Mouse (Mus musculus) liver, embryonic 11.5 days (tissue): Measurements from ENCODE around the gene Ep400. TPM values are rescaled to one million over a fixed set of nuclear protein-coding genes. Genes with fewer than 3 reads are reported as not detected.

Experiments
- ATAC-seq: fragments of 200-750 bp; cut with Nextera tagmentation; replicated peaks from 2 replicates; pipeline ENCODE4 v1.8.0; 2017; ENCODE audit warnings: moderate number of reproducible peaks, mild to moderate bottlenecking, moderate TSS enrichment, moderate library complexity; ENCODE audit not compliant: low FRiP score
- DNase-seq: peaks from one replicate; pipeline ENCODE4 v3.0.0-alpha.2; 2017; ENCODE audit warnings: low spot score
- H3K27ac ChIP-seq: fragments of 300-500 bp; sonication (generic); 2 replicates; pipeline ENCODE4 v1.5.1; 2014; ENCODE audit warnings: mild to moderate bottlenecking, low read depth, low read length, control low read depth
- H3K27me3 ChIP-seq: fragments of 300-500 bp; sonication (generic); replicated peaks from 2 replicates; pipeline ENCODE4 v1.6.1; 2014; ENCODE audit warnings: low read length, mixed read lengths; ENCODE audit not compliant: control insufficient read depth, insufficient read depth
- H3K36me3 ChIP-seq: fragments of 300-500 bp; sonication (generic); 2 replicates; pipeline ENCODE4 v1.6.1; 2014; ENCODE audit warnings: mild to moderate bottlenecking, low read length, moderate library complexity, mixed read lengths; ENCODE audit not compliant: control insufficient read depth, insufficient read depth
- H3K4me1 ChIP-seq: fragments of 300-500 bp; sonication (generic); replicated peaks from 2 replicates; pipeline ENCODE4 v1.6.1; 2014; ENCODE audit warnings: low read length, mixed read lengths; ENCODE audit not compliant: control insufficient read depth, insufficient read depth
- H3K4me2 ChIP-seq: fragments of 300-500 bp; sonication (generic); 2 replicates; pipeline ENCODE4 v1.6.1; 2014; ENCODE audit warnings: mild to moderate bottlenecking, control low read depth, moderate library complexity
- H3K4me3 ChIP-seq: fragments of 300-500 bp; sonication (generic); 2 replicates; pipeline ENCODE4 v1.5.1; 2014; ENCODE audit warnings: low read depth, low read length, control low read depth
- H3K9ac ChIP-seq: fragments of 300-500 bp; sonication (generic); 2 replicates; pipeline ENCODE4 v1.6.1; 2014; ENCODE audit warnings: low read depth, low read length, control low read depth
- H3K9me3 ChIP-seq: fragments of 300-500 bp; sonication (generic); 2 replicates; pipeline ENCODE4 v1.6.1; 2016; ENCODE audit warnings: low read length, inconsistent platforms, mixed read lengths; ENCODE audit not compliant: control insufficient read depth
- WGBS: fragments of 180-500 bp; shearing (Covaris S2); extraction: QIAGEN DNeasy Blood & Tissue Kit; methylation state at CpG from one replicate; pipeline ENCODE4 v1.1.7; 2014; 5-methylcytosine and 5-hydroxymethylcytosine counted together
- polyA plus RNA-seq: library from polyadenylated mRNA; unstranded; fragments of >200 nt; fragmentation: Nextera tagmentation; extraction: Ambion mirVana; gene quantifications from 2 replicates; pipeline ENCODE4 v1.2.1, GENCODE M21; 2014

Ep400 gene
- 42.2 and 44.5 TPM in 2 replicates for polyA plus RNA-seq

- WGBS = under 1% methylated on average over 83 of the region's 83 CpGs
- Histone ChIP-seq H3K9me3 (no peaks in the 10 kb centered on the region), H3K27ac (peak within 1 kb of the TSS; percentile 98), H3K9ac (peak within 1 kb of the TSS; percentile 97), H3K4me3 (peak within 1 kb of the TSS; percentile 79), H3K27me3 (no peaks in the 10 kb centered on the region), H3K4me1 (peaks cover 28% of the 10 kb centered on the region), H3K4me2 (peak within 1 kb of the TSS; percentile 88), H3K36me3 (peaks cover 22% of the 10 kb centered on the region)
- ATAC-seq (peak; percentile 95), DNase-seq (peak; percentile 100)
Measured at GRCm38 (mm10) chr5:110770448-110771158, at the start of gene Ep400. Gene Ep400 (minus strand): TSS chr5:110770717.

GRCm38 (mm10) chr5:110809667-110810325, 39.3 kb upstream of the Ep400 start, which contains the start of gene Ulk1:
Gene Ulk1 (minus strand): TSS chr5:110810097.
- WGBS = under 1% methylated on average over 80 of the region's 80 CpGs
- DNase-seq (peak; percentile 99), ATAC-seq (peak; percentile 88)
- H3K27ac ChIP-seq = peak within 1 kb of the TSS; percentile 77
- H3K36me3 ChIP-seq = no peaks in the 10 kb centered on the region; the same call in 1 of the 2 replicates
- H3K4me3 ChIP-seq = peak within 1 kb of the TSS; percentile 93
- peaks cover 32% of the 10 kb centered on the region for H3K4me1 ChIP-seq
- no peaks in the 10 kb centered on the region for H3K27me3 ChIP-seq
- H3K9me3 ChIP-seq = no peaks in the 10 kb centered on the region
- H3K4me2 ChIP-seq = peak within 1 kb of the TSS; percentile 99
- peak within 1 kb of the TSS; percentile 92 for H3K9ac ChIP-seq

- H3K9ac ChIP-seq = peak overlapping the region; percentile 92
- 2% methylated on average over 27 of the region's 27 CpGs for WGBS
- H3K4me1 ChIP-seq = peaks cover 39% of the 10 kb centered on the region
- peak overlapping the region; percentile 93 for H3K4me3 ChIP-seq
- DNase-seq (peak; percentile 67), ATAC-seq (no peak)
- no peaks in the 10 kb centered on the region for H3K9me3 ChIP-seq
- no peaks in the 10 kb centered on the region for H3K27me3 ChIP-seq
- peak overlapping the region; percentile 77 for H3K27ac ChIP-seq
- peak overlapping the region; percentile 99 for H3K4me2 ChIP-seq
- H3K36me3 ChIP-seq = no peaks in the 10 kb centered on the region; the same call in 1 of the 2 replicates
Measured at GRCm38 (mm10) chr5:110808821-110809666, 38.5 kb upstream of the Ep400 start.

- H3K4me1 ChIP-seq = peaks cover 41% of the 10 kb centered on the region
- no peaks in the 10 kb centered on the region for H3K27me3 ChIP-seq
- no peaks in the 10 kb centered on the region for H3K9me3 ChIP-seq
- H3K9ac ChIP-seq = peak overlapping the region; percentile 92
- peak overlapping the region; percentile 67 for H3K27ac ChIP-seq
- peak overlapping the region; percentile 93 for H3K4me3 ChIP-seq
- ATAC-seq (peak; percentile 71), DNase-seq (peak; percentile 85)
- peak overlapping the region; percentile 99 for H3K4me2 ChIP-seq
- H3K36me3 ChIP-seq = no peaks in the 10 kb centered on the region; the same call in 1 of the 2 replicates
- 1% methylated on average over 14 of the region's 14 CpGs for WGBS
Measured at GRCm38 (mm10) chr5:110808061-110808631, 37.6 kb upstream of the Ep400 start.

GRCm38 (mm10) chr5:110807453-110807852, 36.9 kb upstream of the Ep400 start:
- no peaks in the 10 kb centered on the region; the same call in 1 of the 2 replicates for H3K36me3 ChIP-seq
- peak overlapping the region; percentile 93 for H3K4me3 ChIP-seq
- H3K27ac ChIP-seq = peak overlapping the region; percentile 67
- ATAC-seq = no peak
- no peaks in the 10 kb centered on the region for H3K9me3 ChIP-seq
- 82% methylated on average over 4 of the region's 4 CpGs for WGBS
- no peaks in the 10 kb centered on the region for H3K27me3 ChIP-seq
- H3K4me2 ChIP-seq = peak overlapping the region; percentile 99
- H3K9ac ChIP-seq = peak overlapping the region; percentile 92
- DNase-seq = no peak
- peaks cover 46% of the 10 kb centered on the region for H3K4me1 ChIP-seq

- Histone ChIP-seq H3K27me3 (no peaks in the 10 kb centered on the region), H3K36me3 (no peaks in the 10 kb centered on the region; the same call in 1 of the 2 replicates), H3K9me3 (no peaks in the 10 kb centered on the region), H3K4me1 (peaks cover 48% of the 10 kb centered on the region), H3K4me2 (no peak overlapping the region), H3K4me3 (no peak overlapping the region), H3K27ac (no peak overlapping the region), H3K9ac (no peak overlapping the region)
- DNase-seq (no peak), ATAC-seq (no peak)
- WGBS = 92% methylated on average over 1 of the region's 1 CpGs
Measured at GRCm38 (mm10) chr5:110806676-110807075, 36.2 kb upstream of the Ep400 start.

- H3K27ac ChIP-seq = no peak overlapping the region
- no peak overlapping the region for H3K4me2 ChIP-seq
- no peak overlapping the region for H3K9ac ChIP-seq
- no peaks in the 10 kb centered on the region for H3K9me3 ChIP-seq
- no peak for ATAC-seq
- no peaks in the 10 kb centered on the region for H3K27me3 ChIP-seq
- 85% methylated on average over 4 of the region's 4 CpGs for WGBS
- no peaks in the 10 kb centered on the region; the same call in 1 of the 2 replicates for H3K36me3 ChIP-seq
- peaks cover 48% of the 10 kb centered on the region for H3K4me1 ChIP-seq
- no peak for DNase-seq
- no peak overlapping the region for H3K4me3 ChIP-seq
Measured at GRCm38 (mm10) chr5:110806154-110806553, 35.6 kb upstream of the Ep400 start.
